Mouse (Mus musculus): ENCODE measurements at regions not wholly inside any gene's neighbourhood (a gene's known extent, or its start where the extent isn't known, plus 50 kb on each side); places are given as distances from the start of the nearest gene placed in this dataset.
A peak's percentile ranks its signal among the peaks of the same experiment; 100 is the strongest.

GRCm38 (mm10) chrX:158544021-158544420, 500.9 kb upstream of the Cnksr2 start:
- no peaks in the 10 kb centered on the region for H3K9me3 ChIP-seq (ENCODE audit: low read length)
- H3K9ac ChIP-seq, result no peak overlapping the region
- no peak overlapping the region for H3K4me3 ChIP-seq (ENCODE audit: low read depth, low read length)
- H3K4me1 ChIP-seq (ENCODE audit: insufficient read depth), result no peaks in the 10 kb centered on the region
- WGBS, result 43% methylated on average over 4 of the region's 4 CpGs
- DNase-seq (no peak), ATAC-seq (no peak)
- no peak overlapping the region for H3K4me2 ChIP-seq (ENCODE audit: low read depth)
- no peak overlapping the region for H3K27ac ChIP-seq (ENCODE audit: low read depth, low read length)
- no peaks in the 10 kb centered on the region for H3K27me3 ChIP-seq (ENCODE audit: insufficient read depth, low read length)
- no peak for TF ChIP-seq CTCF (IDR thresholded peaks at IDR 0.05; ENCODE audit: low read depth)
- no peaks in the 10 kb centered on the region for H3K36me3 ChIP-seq (ENCODE audit: insufficient read depth)

- Histone ChIP-seq H3K4me3 (ENCODE audit: low read depth, low read length) (no peak overlapping the region), H3K9ac (no peak overlapping the region), H3K4me2 (ENCODE audit: low read depth) (no peak overlapping the region), H3K4me1 (ENCODE audit: insufficient read depth) (no peaks in the 10 kb centered on the region), H3K27me3 (ENCODE audit: insufficient read depth, low read length) (no peaks in the 10 kb centered on the region), H3K9me3 (ENCODE audit: low read length) (no peaks in the 10 kb centered on the region), H3K36me3 (ENCODE audit: insufficient read depth) (no peaks in the 10 kb centered on the region), H3K27ac (ENCODE audit: low read depth, low read length) (no peak overlapping the region)
- 71% methylated on average over 2 of the region's 2 CpGs for WGBS
- DNase-seq (no peak), ATAC-seq (no peak)
- no peak for TF ChIP-seq CTCF (IDR thresholded peaks at IDR 0.05; ENCODE audit: low read depth)
Measured at GRCm38 (mm10) chrX:158577856-158578255, 534.8 kb upstream of the Cnksr2 start.

- WGBS, result 18% methylated on average over 1 of the region's 1 CpGs
- Histone ChIP-seq H3K9ac (no peak overlapping the region), H3K4me1 (ENCODE audit: insufficient read depth) (no peaks in the 10 kb centered on the region), H3K27ac (ENCODE audit: low read depth, low read length) (no peak overlapping the region), H3K27me3 (ENCODE audit: insufficient read depth, low read length) (no peaks in the 10 kb centered on the region), H3K4me2 (ENCODE audit: low read depth) (no peak overlapping the region), H3K9me3 (ENCODE audit: low read length) (no peaks in the 10 kb centered on the region), H3K36me3 (ENCODE audit: insufficient read depth) (no peaks in the 10 kb centered on the region), H3K4me3 (ENCODE audit: low read depth, low read length) (no peak overlapping the region)
- ATAC-seq (no peak), DNase-seq (no peak)
- no peak for TF ChIP-seq CTCF (IDR thresholded peaks at IDR 0.05; ENCODE audit: low read depth)
Measured at GRCm38 (mm10) chrX:158613136-158613535, 570.0 kb upstream of the Cnksr2 start.

GRCm38 (mm10) chrX:158613607-158614006, 570.5 kb upstream of the Cnksr2 start:
- Histone ChIP-seq H3K27ac (ENCODE audit: low read depth, low read length) (no peak overlapping the region), H3K4me1 (ENCODE audit: insufficient read depth) (no peaks in the 10 kb centered on the region), H3K27me3 (ENCODE audit: insufficient read depth, low read length) (no peaks in the 10 kb centered on the region), H3K9me3 (ENCODE audit: low read length) (no peaks in the 10 kb centered on the region), H3K4me3 (ENCODE audit: low read depth, low read length) (no peak overlapping the region), H3K9ac (no peak overlapping the region), H3K4me2 (ENCODE audit: low read depth) (no peak overlapping the region), H3K36me3 (ENCODE audit: insufficient read depth) (no peaks in the 10 kb centered on the region)
- 81% methylated on average over 2 of the region's 2 CpGs for WGBS
- peak; percentile 40 for DNase-seq
- ATAC-seq, result no peak
- peak; percentile 44 for TF ChIP-seq CTCF (IDR thresholded peaks at IDR 0.05; ENCODE audit: low read depth)

GRCm38 (mm10) chrX:158614029-158614428, 570.9 kb upstream of the Cnksr2 start:
- no peaks in the 10 kb centered on the region for H3K4me1 ChIP-seq (ENCODE audit: insufficient read depth)
- WGBS, result 93% methylated on average over 1 of the region's 1 CpGs
- H3K9ac ChIP-seq, result no peak overlapping the region
- peak; percentile 46 for DNase-seq
- H3K4me3 ChIP-seq (ENCODE audit: low read depth, low read length), result no peak overlapping the region
- H3K27me3 ChIP-seq (ENCODE audit: insufficient read depth, low read length), result no peaks in the 10 kb centered on the region
- TF ChIP-seq CTCF (IDR thresholded peaks at IDR 0.05; ENCODE audit: low read depth), result no peak
- no peaks in the 10 kb centered on the region for H3K9me3 ChIP-seq (ENCODE audit: low read length)
- no peak overlapping the region for H3K4me2 ChIP-seq (ENCODE audit: low read depth)
- no peak overlapping the region for H3K27ac ChIP-seq (ENCODE audit: low read depth, low read length)
- peak; percentile 82 for ATAC-seq
- no peaks in the 10 kb centered on the region for H3K36me3 ChIP-seq (ENCODE audit: insufficient read depth)

GRCm38 (mm10) chrX:158614452-158614851, 571.4 kb upstream of the Cnksr2 start:
- Histone ChIP-seq H3K36me3 (ENCODE audit: insufficient read depth) (no peaks in the 10 kb centered on the region), H3K4me2 (ENCODE audit: low read depth) (no peak overlapping the region), H3K9me3 (ENCODE audit: low read length) (no peaks in the 10 kb centered on the region), H3K27ac (ENCODE audit: low read depth, low read length) (no peak overlapping the region), H3K9ac (no peak overlapping the region), H3K4me1 (ENCODE audit: insufficient read depth) (no peaks in the 10 kb centered on the region), H3K27me3 (ENCODE audit: insufficient read depth, low read length) (no peaks in the 10 kb centered on the region), H3K4me3 (ENCODE audit: low read depth, low read length) (no peak overlapping the region)
- TF ChIP-seq CTCF (IDR thresholded peaks at IDR 0.05; ENCODE audit: low read depth), result no peak
- ATAC-seq (peak; percentile 61), DNase-seq (no peak)
- 63% methylated on average over 5 of the region's 5 CpGs for WGBS

- DNase-seq, result peak; percentile 21
- H3K9me3 ChIP-seq (ENCODE audit: low read length), result no peaks in the 10 kb centered on the region
- no peaks in the 10 kb centered on the region for H3K36me3 ChIP-seq (ENCODE audit: insufficient read depth)
- no peak; the same call in 1 of the 2 replicates for ATAC-seq
- no peaks in the 10 kb centered on the region for H3K27me3 ChIP-seq (ENCODE audit: insufficient read depth, low read length)
- no peak overlapping the region for H3K4me3 ChIP-seq (ENCODE audit: low read depth, low read length)
- no peak for TF ChIP-seq CTCF (IDR thresholded peaks at IDR 0.05; ENCODE audit: low read depth)
- no peak overlapping the region for H3K27ac ChIP-seq (ENCODE audit: low read depth, low read length)
- WGBS, result 77% methylated on average over 2 of the region's 2 CpGs
- no peaks in the 10 kb centered on the region for H3K4me1 ChIP-seq (ENCODE audit: insufficient read depth)
- H3K9ac ChIP-seq, result no peak overlapping the region
- no peak overlapping the region for H3K4me2 ChIP-seq (ENCODE audit: low read depth)
Measured at GRCm38 (mm10) chrX:158615096-158615495, 572.0 kb upstream of the Cnksr2 start.

GRCm38 (mm10) chrX:158627390-158627789, 582.7 kb upstream of the Rps6ka3 start:
- WGBS, result 56% methylated on average over 3 of the region's 3 CpGs
- no peaks in the 10 kb centered on the region for H3K9me3 ChIP-seq (ENCODE audit: low read length)
- ATAC-seq (no peak), DNase-seq (no peak)
- no peak for TF ChIP-seq CTCF (IDR thresholded peaks at IDR 0.05; ENCODE audit: low read depth)
- no peak overlapping the region for H3K27ac ChIP-seq (ENCODE audit: low read depth, low read length)
- no peak overlapping the region for H3K9ac ChIP-seq
- H3K36me3 ChIP-seq (ENCODE audit: insufficient read depth), result no peaks in the 10 kb centered on the region
- H3K4me3 ChIP-seq (ENCODE audit: low read depth, low read length), result no peak overlapping the region
- H3K27me3 ChIP-seq (ENCODE audit: insufficient read depth, low read length), result no peaks in the 10 kb centered on the region
- no peaks in the 10 kb centered on the region for H3K4me1 ChIP-seq (ENCODE audit: insufficient read depth)
- H3K4me2 ChIP-seq (ENCODE audit: low read depth), result no peak overlapping the region
